Mouse (Mus musculus) cerebellum, adult 2 months (tissue): Measurements from ENCODE around the gene Decr2.

Experiments used
- CTCF ChIP-seq: fragments of 200-500 bp; IDR thresholded peaks from 2 replicates; pipeline ENCODE4 v1.5.1; 2011; ENCODE audit warnings: low read depth, mild to moderate bottlenecking, control low read depth, low read length, moderate library complexity, borderline replicate concordance; ENCODE audit not compliant: insufficient read depth
- POLR2A ChIP-seq: fragments of 200-500 bp; IDR thresholded peaks from 2 replicates; pipeline ENCODE4 v1.6.1; 2011; ENCODE audit warnings: low read length, control low read depth, borderline replicate concordance; ENCODE audit not compliant: insufficient read depth

GRCm38 (mm10) chr17:26131856-26132853 lies 42.0 kb upstream of the Decr2 start:
- no peak for TF ChIP-seq CTCF
- TF ChIP-seq POLR2A, result no peak
